Mouse (Mus musculus) bone marrow, adult 2 months (tissue): ENCODE results near the gene Olfr610.
"Not testable (repeated sequence)": the region's sequence is repeated elsewhere in the genome, so short reads cannot be mapped to it uniquely, and the experiment has no call there.

ENCODE experiments used
- CTCF ChIP-seq: fragments of 200-500 bp; IDR thresholded peaks from 2 replicates; pipeline ENCODE4 v1.5.1; 2011; ENCODE audit warnings: low read length, control low read depth; ENCODE audit not compliant: control insufficient read depth, insufficient read depth
- POLR2A ChIP-seq: fragments of 200-500 bp; IDR thresholded peaks from 2 replicates; pipeline ENCODE4 v1.6.1; 2011; ENCODE audit warnings: low read depth, mild to moderate bottlenecking, control low read depth, low read length, borderline replicate concordance; ENCODE audit not compliant: control insufficient read depth

DNA sequence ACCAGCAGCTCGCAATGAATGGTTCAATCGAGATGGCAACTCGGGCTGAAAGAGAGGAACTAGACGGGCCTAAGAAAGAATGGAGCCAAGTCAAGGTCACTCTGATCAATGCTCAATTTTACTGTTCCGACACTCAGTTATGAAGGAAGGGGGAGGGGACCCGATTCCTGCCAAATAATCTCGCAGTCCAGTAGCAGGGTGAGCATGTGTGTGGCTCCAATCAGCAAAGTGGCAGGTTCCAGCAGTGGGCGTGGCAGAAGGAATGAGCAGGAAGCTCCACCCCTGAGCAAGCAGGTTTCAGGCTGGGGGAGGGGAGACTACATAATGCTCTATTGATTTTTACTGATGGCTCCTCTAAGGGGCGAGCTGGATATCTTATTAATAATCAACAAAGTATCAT lies 34.8 kb downstream of the Olfr610 start:
- TF ChIP-seq CTCF, POLR2A: not testable (repeated sequence)
